18 mouse cellular contexts compared by ENCODE assay signal in genomic region chr12:49897768-49898167, GRCm38 (mm10).
"Had no signal": no experiment of that assay in that cellular context is flagged by ENCODE, and none has a peak within 500 bp of the region (broad histone marks: within the 10 kb centered on the region; RNA-seq: fewer than 3 reads in every experiment).

No protein-coding gene starts in this region.

- H3K27ac ChIP-seq: midbrain, embryonic 10.5 days; midbrain, embryonic 12.5 days; neural tube, embryonic 13.5 days; neural tube, embryonic 15.5 days had no signal

- H3K36me3 ChIP-seq: midbrain, embryonic 10.5 days; midbrain, embryonic 12.5 days; neural tube, embryonic 13.5 days; neural tube, embryonic 15.5 days had no signal

- H3K9ac ChIP-seq: lung, embryonic 14.5 days; midbrain, embryonic 12.5 days; neural tube, embryonic 13.5 days; neural tube, embryonic 15.5 days had no signal

- ATAC-seq: midbrain, embryonic 16.5 days had no signal

- H3K4me1 ChIP-seq: midbrain, embryonic 10.5 days; midbrain, embryonic 12.5 days; neural tube, embryonic 13.5 days; neural tube, embryonic 15.5 days had no signal

- H3K4me3 ChIP-seq: midbrain, embryonic 10.5 days; midbrain, embryonic 12.5 days; myocyte; neural tube, embryonic 13.5 days; neural tube, embryonic 15.5 days had no signal

- H3K27me3 ChIP-seq: midbrain, embryonic 12.5 days; neural tube, embryonic 13.5 days; neural tube, embryonic 15.5 days had no signal

- DNase-seq: lung, adult 18-20 months; lung, embryonic 14.5 days; lung, postnatal 10 days; lung, postnatal 4 days; midbrain, embryonic 14.5 days; right cerebral cortex, adult 18-20 months; right cerebral cortex, postnatal 25 days; right cerebral cortex, postnatal 4 days; spleen, adult 18-20 months; thymus, adult 18-20 months; thymus, postnatal 14 days; thymus, postnatal 36 days had no signal

- H3K4me2 ChIP-seq: lung, embryonic 14.5 days; midbrain, embryonic 12.5 days; neural tube, embryonic 13.5 days; neural tube, embryonic 15.5 days had no signal

- H3K9me3 ChIP-seq: midbrain, embryonic 10.5 days; midbrain, embryonic 12.5 days; neural tube, embryonic 13.5 days; neural tube, embryonic 15.5 days had no signal
